Mouse (Mus musculus) olfactory bulb, adult 2 months (tissue): ENCODE results near the gene Plekhg1. TPM values are rescaled to one million over a fixed set of nuclear protein-coding genes. Genes with fewer than 3 reads are reported as not detected.
A peak's percentile ranks its signal among the peaks of the same experiment; 100 is the strongest.

Experiments
- H3K27ac ChIP-seq: fragments of 200-500 bp; 2 replicates; pipeline ENCODE4 v1.5.1; 2012; ENCODE audit warnings: low read depth, low read length; ENCODE audit not compliant: insufficient read depth
- H3K4me1 ChIP-seq: fragments of 200-500 bp; 2 replicates; pipeline ENCODE4 v1.6.1; 2012; ENCODE audit warnings: low read length; ENCODE audit not compliant: control insufficient read depth, insufficient read depth
- H3K4me3 ChIP-seq: fragments of 200-500 bp; 2 replicates; pipeline ENCODE4 v1.5.1; 2012; ENCODE audit warnings: mild to moderate bottlenecking, low read depth, low read length, moderate library complexity; ENCODE audit not compliant: insufficient read depth
- CTCF ChIP-seq: fragments of 200-500 bp; IDR thresholded peaks from 2 replicates; pipeline ENCODE4 v1.5.1; 2012; ENCODE audit warnings: low read depth, mild to moderate bottlenecking, low read length, moderate library complexity; ENCODE audit not compliant: insufficient read depth
- POLR2A ChIP-seq: fragments of 200-500 bp; IDR thresholded peaks from 2 replicates; pipeline ENCODE4 v1.6.1; 2012; ENCODE audit warnings: mild to moderate bottlenecking, low read depth, low read length, moderate library complexity; ENCODE audit not compliant: insufficient read depth
- WGBS: fragments of 180-500 bp; shearing (Covaris S2); methylation state at CpG from one replicate; pipeline ENCODE4 v1.1.7; 2018; 5-methylcytosine and 5-hydroxymethylcytosine counted together
- polyA plus RNA-seq: library from polyadenylated mRNA; stranded (reverse); fragments of >200 nt; gene quantifications from 2 replicates; pipeline ENCODE4 v1.2.4, GENCODE M21; 2012; ENCODE audit warnings: low replicate concordance; ENCODE audit not compliant: missing spikeins, insufficient read depth, insufficient read length

The Plekhg1 gene
- polyA plus RNA-seq, 1 experiment: not detected

DNA sequence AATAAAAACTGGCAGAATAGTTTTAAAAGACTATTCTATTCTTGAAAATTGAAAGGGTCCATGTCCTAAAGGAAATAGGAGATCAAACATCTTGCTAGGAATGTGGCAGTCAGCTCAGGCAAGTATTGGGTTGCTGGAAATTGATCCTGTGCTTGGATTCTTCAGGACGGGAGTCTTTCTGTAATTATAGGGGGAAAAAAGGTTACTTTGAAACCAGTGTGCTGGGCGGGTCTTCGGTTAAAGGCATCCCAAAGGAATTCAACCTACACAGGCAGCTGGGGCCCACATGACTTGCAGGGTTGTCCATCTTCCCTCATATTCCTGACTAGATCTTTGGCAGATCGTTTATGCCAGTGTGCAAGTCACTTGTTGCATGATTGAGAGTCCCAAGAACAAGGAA lies 9.8 kb upstream of the Plekhg1 start:
- Histone ChIP-seq H3K27ac (no peak overlapping the region), H3K4me1 (no peaks in the 10 kb centered on the region), H3K4me3 (no peak overlapping the region)
- TF ChIP-seq POLR2A (no peak), CTCF (no peak)
- 70% methylated on average over 4 of the region's 4 CpGs for WGBS

DNA sequence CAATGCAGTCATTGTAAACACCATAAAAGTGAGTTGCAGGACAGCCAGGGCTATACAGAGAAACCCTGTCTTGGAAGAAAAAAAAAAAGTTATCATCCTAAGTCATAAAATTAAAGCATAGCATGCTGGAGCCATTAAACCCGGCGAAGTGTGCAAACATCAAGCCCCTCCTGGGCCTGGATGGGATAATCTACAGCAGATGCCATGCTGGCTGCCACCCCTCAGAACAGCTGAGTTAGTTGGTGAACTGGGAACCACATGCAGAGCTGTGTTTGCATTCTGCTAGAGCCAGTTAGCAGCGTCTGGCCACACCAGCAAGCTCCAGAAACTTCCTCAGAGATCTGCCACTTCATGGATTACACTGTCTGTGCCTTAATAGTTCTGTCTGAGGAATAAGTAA lies 3.1 kb upstream of the Plekhg1 start:
- peaks cover 4% of the 10 kb centered on the region; the same call in 1 of the 2 replicates for H3K4me1 ChIP-seq
- TF ChIP-seq POLR2A: no peak
- no peak for TF ChIP-seq CTCF
- H3K4me3 ChIP-seq: no peak overlapping the region
- WGBS: 91% methylated on average over 3 of the region's 3 CpGs
- H3K27ac ChIP-seq: no peak overlapping the region

DNA sequence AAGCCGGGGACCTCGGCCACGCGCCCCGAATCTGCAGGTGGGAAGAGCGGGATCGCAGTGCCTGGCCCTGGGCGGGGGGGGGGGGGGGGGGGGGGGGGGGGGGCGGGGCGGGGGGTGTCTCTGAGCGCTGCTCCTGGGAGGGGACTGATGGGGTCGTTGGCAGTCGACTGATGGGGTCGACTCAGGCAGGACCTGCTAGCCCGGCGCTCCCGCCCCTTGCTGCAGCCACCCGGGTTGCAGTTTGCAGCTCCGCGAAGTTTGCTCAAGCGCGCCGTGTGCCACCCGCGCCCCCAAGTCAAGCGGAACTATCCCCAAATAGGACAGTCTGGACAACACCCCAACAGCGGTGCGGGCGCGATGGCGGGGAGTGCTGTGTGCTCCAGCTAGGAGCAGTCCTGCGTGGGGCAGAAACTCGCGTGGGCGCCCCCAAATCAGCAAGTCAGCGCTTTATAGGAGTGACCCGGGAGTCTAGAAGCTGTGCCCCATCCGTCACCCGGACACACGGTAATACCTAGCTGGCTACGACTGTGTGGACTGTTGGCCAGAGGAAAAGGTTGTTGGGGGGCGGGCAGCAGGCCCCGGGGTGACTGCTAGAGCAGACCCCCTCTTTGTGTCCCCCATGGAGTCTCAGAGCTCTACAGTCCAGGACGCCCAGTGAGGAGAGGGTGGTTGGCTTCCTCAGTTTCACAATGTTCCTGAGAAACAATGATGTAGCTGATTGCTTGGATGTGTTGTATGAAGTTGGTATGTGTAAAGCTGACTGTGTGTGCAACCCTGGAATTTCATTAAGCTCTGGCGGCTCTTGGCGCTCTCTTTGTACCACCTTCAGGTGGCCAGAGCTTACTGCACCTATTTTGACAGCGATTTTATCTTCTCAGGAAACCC lies 582 bp downstream of the Plekhg1 start:
- H3K27ac ChIP-seq: no peak overlapping the region
- 1% methylated on average over 37 of the region's 47 CpGs for WGBS
- TF ChIP-seq POLR2A (no peak), CTCF (no peak)
- peaks cover 4% of the 10 kb centered on the region; the same call in 1 of the 2 replicates for H3K4me1 ChIP-seq
- H3K4me3 ChIP-seq: peak overlapping the region; percentile 56

DNA sequence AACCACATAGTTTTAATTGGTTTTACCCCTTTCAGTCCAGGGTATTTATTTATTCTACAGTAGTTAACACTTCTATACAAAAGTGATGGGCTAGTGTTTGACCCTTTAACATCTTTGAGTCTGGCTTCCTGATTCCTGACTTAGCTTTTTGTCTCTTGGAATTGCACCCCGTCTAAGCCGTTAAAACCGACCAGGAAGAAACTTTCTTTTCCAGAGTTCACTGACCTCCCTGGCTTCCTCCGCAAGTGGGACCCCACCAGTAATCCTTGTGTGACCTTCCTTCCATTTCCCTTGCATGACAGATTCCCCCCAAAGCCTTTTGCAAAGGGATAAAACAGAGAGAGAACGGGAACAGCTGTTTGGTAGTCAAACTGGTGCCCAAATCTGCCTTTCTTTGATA lies 1.6 kb downstream of the Plekhg1 start:
- no peak overlapping the region for H3K27ac ChIP-seq
- H3K4me1 ChIP-seq: peaks cover 7% of the 10 kb centered on the region
- no peak overlapping the region for H3K4me3 ChIP-seq
- TF ChIP-seq CTCF (no peak), POLR2A (no peak)
- WGBS: 35% methylated on average over 5 of the region's 5 CpGs

DNA sequence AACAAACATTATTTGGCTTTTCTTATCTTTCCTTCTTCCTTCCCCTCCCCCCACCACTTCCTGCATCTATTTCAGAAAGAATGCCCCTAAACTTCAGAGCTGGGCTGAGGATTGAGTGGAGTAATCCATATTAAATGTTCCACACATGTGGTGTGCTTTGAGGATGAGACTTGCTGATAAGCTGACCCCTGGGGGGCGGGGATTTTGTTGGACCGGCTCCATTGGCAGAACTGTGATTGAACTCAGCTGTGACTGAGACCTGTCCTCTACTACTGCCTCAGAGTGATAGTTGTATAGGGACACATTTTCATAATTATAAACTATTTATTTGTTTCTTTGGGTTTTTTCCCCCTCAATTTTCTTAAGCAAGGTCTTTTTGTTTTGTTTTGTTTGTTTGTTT lies 2.9 kb downstream of the Plekhg1 start:
- TF ChIP-seq CTCF (no peak), POLR2A (no peak)
- Histone ChIP-seq H3K4me3 (no peak overlapping the region), H3K4me1 (peaks cover 9% of the 10 kb centered on the region), H3K27ac (no peak overlapping the region)
- 75% methylated on average over 2 of the region's 2 CpGs for WGBS

- 60% methylated on average over 5 of the region's 5 CpGs for WGBS
- Histone ChIP-seq H3K4me3 (no peak overlapping the region), H3K27ac (no peak overlapping the region), H3K4me1 (peaks cover 9% of the 10 kb centered on the region)
- TF ChIP-seq POLR2A (no peak), CTCF (no peak)
Measured at GRCm38 (mm10) chr10:3743826-3744225, 3.7 kb downstream of the Plekhg1 start.

DNA sequence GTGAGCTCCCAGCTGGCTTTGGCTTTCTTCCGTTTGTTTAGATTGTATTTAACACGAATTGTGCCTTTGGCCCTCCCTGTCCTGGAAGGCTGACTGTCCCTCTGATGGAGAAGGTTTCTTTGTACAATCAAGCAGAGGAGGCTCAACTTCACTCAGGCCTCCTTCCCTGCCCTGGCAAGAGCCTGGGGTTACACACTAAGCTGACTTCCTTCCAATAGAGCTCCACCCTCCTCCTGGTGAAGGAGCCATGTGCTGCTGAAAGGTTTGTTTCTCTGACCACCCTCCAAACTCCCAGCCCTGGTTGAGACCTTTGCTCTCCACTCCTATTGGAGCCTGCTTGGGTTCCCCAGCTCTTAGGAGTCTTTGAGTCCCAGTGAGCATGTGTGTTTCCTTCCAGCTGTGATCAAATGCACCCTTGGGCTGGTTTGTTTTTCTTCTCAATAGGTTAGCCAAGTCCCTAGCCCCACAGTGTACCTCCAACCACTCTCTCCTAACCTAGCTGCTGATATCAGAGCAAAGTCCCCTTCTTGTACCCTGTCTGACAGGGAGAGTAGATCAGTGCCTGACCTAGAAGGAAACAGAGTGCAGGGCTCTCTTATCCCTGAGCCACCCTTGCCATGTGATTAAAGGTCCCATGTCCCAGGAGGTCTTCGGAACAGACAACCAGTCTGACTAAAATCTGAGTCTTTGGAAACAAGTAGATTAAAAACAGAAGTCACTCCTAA lies 6.8 kb downstream of the Plekhg1 start:
- peaks cover 5% of the 10 kb centered on the region for H3K4me1 ChIP-seq
- TF ChIP-seq CTCF (no peak), POLR2A (no peak)
- WGBS: 75% methylated on average over 3 of the region's 3 CpGs
- H3K4me3 ChIP-seq: no peak overlapping the region
- peak overlapping the region; percentile 17 for H3K27ac ChIP-seq

- Histone ChIP-seq H3K4me1 (peaks cover 5% of the 10 kb centered on the region), H3K27ac (no peak overlapping the region), H3K4me3 (no peak overlapping the region)
- 93% methylated on average over 1 of the region's 1 CpGs for WGBS
- TF ChIP-seq CTCF: no peak
Measured at GRCm38 (mm10) chr10:3749580-3749979, 9.4 kb downstream of the Plekhg1 start.

DNA sequence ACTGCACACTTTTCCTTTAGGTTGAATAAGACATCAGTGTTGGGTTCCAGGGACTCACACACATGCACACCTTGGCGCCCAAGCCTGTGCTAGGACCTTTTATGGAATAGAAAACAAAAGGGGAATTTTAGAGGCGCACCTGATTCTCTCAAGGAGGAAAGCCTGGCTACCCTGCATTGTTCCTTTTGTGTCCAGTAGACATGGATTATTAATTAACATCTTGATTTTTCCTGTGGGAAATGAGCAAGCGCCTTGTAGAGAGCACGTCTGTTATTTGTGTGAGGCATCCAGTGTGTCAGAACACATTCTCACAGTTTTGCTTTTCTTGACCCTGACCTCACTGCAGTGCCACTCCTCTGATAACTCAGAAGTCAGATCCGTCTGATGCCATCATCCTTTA lies 21.8 kb downstream of the Plekhg1 start:
- H3K4me1 ChIP-seq: no peaks in the 10 kb centered on the region
- H3K4me3 ChIP-seq: no peak overlapping the region
- WGBS: 87% methylated on average over 5 of the region's 5 CpGs
- TF ChIP-seq POLR2A: no peak
- TF ChIP-seq CTCF: no peak
- H3K27ac ChIP-seq: no peak overlapping the region
